Mouse (Mus musculus): ENCODE results near the gene Btn1a1.

GRCm38 (mm10) chr13:23448758-23449157 is 16.9 kb downstream of the Btn1a1 start:
- no peak for TF ChIP-seq CTCF (IDR thresholded peaks at IDR 0.05; ENCODE audit: low read depth)
- no peak for TF ChIP-seq EP300 (optimal IDR thresholded peaks at IDR 0.05)
